Comparison of ENCODE assay signal across 9 mouse cellular contexts in the genomic region with DNA sequence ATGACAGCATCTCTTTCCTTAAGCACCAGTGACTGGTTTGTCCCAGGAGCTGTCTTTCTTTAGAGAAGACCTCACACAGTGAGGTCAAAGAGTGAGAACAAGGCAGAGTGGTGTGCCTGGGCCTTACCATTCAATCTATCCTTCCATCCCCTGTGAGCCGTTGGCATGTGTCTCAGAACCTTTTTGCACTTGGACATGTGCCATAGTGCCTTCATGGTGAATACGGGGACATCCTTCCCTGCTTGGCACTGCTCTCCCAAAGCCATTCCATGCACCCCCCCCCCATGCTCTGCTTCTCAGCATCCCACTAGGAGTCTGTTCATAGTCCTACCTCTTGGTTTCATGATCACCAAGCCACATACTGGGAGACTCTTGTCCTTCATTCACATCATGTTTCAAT.
"Had no signal": no experiment of that assay in that cellular context is flagged by ENCODE, and none has a peak within 500 bp of the region (broad histone marks: within the 10 kb centered on the region; RNA-seq: fewer than 3 reads in every experiment).

No protein-coding gene starts in this region.

- DNase-seq: kidney, postnatal 25 days; layer of hippocampus, adult 9-11 months; liver, postnatal 0 days; lung, embryonic 14.5 days; lung, postnatal 4 days; midbrain, embryonic 14.5 days; thymus, adult 2 months; thymus, postnatal 14 days; thymus, postnatal 4 days had no signal
